Mouse (Mus musculus): ENCODE data around the gene Fsd1.

Fsd1 gene

DNA sequence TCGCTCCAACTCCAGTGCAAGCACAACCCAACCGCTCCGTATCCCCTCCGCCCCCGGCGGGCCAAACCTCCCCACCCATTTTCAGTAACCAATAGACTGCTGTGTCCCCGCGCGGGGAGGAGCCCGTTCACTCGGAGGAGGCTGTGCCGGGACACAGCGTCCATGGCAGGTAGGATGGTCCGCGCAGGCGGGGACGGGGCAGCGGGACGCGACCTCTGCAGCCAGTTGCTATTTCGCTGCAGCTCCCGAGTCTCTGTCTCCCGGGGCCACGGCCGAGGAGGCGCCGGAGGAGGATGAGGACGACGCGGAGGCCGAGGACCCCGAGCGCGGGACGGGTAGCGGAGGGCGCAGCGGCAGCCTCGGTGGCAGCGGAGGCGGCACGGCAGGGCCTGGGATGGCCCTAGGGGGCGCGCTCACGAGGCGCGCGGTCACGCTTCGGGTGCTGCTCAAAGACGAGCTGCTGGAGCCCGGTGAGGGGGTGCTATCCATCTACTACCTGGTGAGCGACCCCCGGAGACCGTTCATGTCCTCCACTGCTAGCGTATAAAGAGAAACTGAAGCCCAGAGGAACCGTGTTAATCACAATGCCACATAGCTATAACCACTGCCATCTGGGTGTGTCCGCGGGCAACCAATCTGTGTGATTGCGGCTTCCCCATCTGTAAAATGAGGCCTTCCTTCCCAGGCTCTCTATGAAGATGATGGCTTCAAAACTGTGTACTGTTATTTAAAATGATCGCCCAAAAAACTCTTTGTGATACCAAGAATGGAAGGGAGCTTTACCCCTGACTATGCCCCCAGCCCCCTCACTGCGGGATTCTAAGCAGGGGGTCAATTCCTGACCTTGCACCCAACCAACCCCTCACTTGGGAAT is 23.0 kb downstream of the Fsd1 start:
- peak; percentile 75 to 88 for DNase-seq (ENCODE audit: low spot score in 2 of 2)

DNA sequence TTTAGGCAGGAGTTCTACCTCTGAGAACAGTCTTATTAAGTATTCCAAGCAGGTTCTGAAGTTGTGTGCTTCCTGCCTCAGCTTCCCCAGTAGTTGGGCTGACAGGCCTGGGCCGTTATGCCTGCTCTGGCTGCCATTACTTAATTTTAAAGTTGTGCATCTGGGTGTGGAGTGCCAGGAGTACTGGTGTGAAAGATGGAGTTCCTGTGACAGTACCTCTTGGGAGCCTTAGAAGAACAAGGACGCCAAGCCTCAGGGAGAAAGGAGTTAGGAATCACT is 23.6 kb downstream of the Fsd1 start:
- DNase-seq (ENCODE audit: low spot score in 2 of 2): no peak

DNA sequence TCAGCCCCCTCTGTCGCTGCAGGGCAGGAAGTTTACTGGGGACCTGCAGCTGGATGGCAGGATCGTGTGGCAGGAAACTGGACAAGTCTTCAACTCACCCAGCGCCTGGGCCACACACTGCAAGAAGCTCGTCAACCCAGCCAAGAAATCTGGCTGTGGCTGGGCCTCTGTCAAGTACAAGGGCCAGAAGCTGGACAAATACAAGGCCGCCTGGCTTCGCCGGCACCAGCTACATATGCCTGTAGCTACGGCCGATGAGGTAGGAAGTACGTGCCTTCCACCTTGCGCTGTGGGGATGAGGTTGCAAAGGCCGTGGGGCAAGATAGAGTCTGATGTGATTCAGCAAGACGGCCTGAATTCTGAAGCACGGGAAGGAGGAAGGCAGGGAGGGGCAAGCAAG is 23.9 kb downstream of the Fsd1 start:
- no peak for DNase-seq (ENCODE audit: low spot score in 2 of 2)

DNA sequence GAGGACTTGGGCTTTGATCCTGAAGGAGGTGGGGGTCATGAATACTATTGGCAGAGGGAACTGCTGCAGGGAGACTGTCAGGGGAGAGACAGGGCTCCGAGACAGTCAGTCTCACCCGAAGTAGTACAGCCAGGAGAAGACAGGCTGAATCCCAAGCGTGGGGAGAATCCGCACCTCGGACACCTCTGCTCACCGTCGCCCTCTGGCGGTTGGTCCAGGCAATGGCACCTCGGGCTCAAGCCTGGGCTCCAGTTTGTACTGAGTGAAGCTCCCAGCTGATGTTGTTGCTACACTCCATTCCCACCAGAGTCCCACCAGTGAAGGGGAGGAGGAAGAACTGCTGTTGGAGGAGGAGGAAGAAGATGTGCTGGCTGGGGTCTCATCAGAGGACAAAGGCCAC is 24.4 kb downstream of the Fsd1 start:
- peak in 1 of 2 experiments; percentile 76 for DNase-seq (ENCODE audit: low spot score in 2 of 2)

DNA sequence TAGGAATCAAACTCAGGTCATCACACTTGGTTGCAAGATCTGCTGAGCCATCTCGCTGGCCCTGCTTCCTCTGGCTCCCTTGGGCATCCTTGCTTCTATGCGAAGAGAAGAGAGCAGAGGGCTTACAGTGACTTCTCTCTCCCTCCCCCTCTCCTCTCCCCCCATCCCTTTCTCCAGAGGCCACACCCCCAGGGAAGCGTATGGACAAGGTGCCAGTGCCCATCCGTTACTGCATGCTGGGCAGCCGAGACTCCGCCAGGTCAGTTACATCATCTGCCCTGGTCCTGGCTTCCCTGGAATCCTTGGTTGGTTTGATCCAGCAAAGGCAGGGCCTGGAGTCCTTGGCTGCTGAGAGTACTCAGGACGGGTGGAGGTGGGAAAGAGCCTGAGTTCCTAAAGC is 25.1 kb downstream of the Fsd1 start:
- DNase-seq (ENCODE audit: low spot score in 2 of 2): no peak

DNA sequence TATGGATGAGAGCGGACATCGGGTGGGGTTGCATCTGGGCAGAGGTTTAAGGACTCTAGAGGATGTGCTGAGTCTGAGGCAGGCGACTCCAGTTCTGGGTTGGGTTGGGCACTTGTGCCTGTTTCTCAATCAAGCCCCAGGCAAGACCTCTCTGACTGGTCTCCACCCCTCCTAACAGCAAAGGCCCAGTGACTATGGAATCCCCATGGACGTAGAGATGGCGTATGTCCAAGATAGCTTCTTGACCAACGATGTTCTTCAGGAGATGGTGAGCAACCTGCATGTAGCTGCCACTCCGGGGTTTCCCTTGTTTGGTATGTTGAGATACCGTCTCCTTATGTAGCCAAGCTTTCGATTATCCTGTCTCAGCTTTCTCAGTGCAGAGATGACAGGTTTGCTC is 29.0 kb downstream of the Fsd1 start:
- DNase-seq (ENCODE audit: low spot score in 2 of 2): no peak

DNA sequence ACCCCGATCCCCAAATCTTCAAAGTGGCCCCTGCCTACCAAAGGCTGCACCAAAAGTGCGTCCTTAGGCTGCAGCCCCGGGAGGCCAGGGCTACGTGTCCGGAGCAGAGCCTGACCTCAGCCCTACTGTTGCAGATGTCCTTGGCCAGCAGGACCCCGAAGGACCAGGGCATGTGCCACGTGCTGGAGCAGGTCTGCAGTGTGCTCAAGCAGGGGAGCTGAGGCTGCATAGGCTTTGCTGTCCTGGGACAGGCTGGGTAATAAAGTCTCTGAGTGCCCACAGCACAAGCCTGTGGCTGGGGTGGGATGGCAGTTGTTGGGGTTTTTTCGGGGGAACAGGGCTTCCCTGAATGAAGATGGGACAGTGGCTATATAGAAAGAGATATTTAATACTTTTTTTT is 30.1 kb downstream of the Fsd1 start:
- DNase-seq (ENCODE audit: low spot score in 2 of 2): no peak

DNA sequence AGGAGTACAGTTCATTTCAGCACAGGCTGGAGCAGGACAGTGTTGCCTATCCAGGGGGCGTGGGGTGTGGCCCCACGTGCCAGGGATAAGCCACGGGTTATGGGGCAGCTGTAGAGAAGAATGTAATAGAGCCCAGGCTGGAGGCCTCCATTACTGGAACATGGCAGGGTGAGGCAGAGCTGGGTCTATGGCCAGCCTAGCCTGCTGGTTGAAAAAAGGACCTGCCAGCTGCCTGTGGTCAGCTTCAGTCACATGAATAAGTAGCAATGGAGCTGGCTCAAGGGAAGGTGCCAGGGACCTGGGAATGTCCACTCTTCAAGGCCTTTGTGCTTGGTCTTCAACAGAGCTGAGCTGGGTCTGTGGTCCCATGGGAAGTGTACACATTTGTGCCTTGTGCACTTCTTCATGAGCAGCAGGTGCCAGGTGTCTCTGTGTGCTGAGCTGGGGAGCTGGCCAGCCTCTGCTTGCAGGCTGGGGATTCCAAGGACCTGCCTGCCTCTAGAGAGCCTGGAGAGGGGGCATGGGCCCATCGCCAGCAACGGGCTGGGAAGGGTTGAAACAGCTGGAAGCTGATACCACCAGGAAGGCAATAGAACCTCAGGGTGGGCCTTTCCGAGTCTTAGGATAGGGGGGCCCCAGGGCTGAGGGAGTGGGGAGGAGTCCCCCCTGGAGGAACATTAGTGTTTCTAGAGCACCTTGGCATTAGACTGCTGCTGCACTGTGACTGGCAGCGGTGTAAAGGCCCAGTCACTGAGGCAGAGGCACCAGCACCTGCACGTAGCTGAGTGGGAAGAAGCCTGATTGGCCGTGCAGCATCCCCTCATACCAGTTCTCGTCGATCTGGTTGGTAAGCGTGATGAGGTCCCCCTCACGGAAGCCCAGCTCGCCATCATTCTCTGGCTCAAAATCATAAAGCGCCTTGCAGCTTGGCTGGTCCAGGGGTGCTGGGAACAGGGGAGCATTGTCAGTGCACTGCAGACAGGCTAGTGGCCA is 30.8 kb downstream of the Fsd1 start:
- no peak for DNase-seq (ENCODE audit: low spot score in 2 of 2)

DNA sequence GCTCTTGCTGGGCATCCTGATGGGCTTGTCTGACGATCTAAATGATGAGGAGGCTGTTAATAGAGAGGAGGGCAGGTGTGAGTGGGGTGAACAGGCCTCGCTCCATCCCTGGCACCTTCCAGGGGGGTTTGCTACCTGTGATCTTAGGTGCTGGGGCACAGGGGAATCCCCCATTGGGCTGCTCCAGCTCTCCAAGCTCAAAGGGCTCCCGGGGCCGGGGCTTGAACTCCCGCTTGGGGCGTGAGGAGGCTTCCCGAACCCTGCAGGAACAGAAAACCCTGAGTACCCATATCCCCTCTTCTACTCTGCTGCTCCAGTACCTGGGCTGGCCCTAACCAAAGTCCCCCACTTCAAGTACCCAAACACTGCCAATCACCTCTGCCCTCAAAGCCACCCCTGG is 31.5 kb downstream of the Fsd1 start:
- no peak for DNase-seq (ENCODE audit: low spot score in 2 of 2)

DNA sequence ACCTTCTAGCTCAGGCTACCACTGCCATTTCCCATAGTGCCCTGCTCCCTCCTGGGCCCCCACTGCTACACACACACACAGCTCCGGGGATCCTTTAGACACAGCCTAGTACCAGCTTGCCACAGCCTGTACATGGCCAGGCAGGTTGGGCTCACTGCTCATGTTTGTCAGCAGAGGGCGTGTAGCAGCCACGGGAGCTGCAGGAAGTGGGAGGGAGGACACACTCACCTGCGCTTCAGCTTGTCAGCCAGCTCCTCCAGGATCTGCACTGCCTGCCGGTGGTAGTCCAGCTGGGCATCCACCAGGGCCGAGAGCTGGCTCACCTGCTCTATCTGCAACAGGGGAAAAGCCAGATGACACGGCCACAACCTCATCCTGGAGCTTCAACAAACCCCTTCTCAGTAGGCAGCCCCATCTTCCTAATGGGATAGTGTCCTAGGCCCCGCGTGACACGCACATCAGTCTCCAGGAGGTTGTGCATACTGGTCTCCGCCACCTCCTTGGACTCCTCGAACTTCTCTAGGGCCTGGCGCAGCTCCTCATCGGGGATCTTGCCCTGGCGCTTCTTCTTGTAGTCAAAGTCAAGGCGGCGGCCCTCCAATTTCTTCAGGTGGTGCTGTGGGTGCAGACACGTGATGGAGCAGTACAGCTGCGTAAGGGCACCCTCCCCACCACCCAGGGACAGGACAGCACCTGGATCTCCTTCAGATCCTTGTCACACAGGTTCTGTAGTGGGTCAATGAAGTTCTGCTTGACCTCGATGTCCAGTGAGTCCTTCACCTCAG is 32.2 kb downstream of the Fsd1 start:
- DNase-seq (ENCODE audit: low spot score in 2 of 2): peak in 1 of 2 experiments; percentile 73

DNA sequence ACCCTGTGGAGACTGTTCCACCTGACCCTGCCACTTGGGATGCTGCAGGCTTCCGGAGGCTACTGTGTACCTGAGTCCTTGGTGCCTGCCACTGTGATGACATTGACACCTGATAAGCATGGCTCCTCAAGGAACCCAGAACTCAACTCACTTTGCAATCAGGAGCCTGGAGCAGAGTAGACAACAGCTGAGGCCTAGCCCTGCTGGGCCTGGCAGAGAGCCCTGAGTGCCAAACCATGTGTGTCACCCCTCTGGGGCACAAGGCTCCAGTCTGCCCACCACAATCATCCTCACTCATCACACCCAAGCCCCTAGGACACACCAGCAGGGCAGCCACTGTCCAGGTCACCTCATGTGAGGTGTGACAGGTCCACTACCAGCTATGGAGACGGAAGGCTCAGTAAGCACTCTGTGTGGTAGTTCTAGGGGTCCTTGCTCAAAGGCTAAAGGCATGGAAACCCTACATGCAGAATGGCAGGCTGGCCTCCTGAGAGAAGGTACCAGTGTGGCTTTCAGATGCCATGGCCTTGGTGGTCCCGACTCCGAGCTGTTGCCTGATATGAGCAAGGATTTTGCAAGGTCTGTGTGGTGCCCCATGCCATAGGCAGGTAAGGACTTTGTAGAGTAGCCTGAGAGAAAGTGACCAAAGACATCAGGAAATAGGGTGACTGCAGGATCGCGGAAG is 34.2 kb downstream of the Fsd1 start:
- DNase-seq (ENCODE audit: low spot score in 2 of 2): no peak

DNA sequence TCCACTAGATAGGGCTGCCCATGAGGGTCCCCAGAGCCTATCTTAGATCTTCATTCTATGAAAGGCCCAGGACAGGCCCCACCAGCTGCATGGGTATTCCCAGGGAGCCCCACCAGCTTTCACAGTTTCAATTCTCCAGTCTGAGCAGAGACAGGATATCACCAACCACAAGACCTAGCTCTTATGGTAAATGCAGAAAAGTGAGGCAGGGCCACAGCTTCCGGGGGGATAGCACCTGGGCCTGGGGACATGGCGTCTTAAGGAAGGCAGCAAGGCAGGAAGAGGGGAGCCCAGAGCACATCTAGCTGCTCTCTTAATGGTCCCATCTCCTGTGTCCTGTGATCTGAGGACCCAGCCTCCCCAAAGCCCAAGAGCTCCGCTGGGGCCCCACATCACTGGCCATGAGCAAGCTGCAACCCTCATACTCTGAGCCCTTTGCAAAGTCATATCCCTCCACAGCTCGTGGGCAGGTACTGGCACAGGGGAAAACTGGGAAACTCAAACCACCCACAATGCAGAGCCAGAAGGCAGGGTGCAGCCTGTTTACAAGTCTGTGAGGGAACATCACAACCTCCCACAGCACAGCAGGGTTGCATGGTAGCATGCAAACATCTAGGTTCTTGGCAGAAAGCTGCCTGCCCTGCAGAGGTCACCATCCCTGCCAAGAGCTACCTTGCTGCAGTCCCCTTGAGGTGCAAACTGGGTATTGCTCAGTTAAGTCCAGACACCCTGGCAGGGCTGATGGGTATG is 35.0 kb downstream of the Fsd1 start:
- peak in 1 of 2 experiments; percentile 84 for DNase-seq (ENCODE audit: low spot score in 2 of 2)

DNA sequence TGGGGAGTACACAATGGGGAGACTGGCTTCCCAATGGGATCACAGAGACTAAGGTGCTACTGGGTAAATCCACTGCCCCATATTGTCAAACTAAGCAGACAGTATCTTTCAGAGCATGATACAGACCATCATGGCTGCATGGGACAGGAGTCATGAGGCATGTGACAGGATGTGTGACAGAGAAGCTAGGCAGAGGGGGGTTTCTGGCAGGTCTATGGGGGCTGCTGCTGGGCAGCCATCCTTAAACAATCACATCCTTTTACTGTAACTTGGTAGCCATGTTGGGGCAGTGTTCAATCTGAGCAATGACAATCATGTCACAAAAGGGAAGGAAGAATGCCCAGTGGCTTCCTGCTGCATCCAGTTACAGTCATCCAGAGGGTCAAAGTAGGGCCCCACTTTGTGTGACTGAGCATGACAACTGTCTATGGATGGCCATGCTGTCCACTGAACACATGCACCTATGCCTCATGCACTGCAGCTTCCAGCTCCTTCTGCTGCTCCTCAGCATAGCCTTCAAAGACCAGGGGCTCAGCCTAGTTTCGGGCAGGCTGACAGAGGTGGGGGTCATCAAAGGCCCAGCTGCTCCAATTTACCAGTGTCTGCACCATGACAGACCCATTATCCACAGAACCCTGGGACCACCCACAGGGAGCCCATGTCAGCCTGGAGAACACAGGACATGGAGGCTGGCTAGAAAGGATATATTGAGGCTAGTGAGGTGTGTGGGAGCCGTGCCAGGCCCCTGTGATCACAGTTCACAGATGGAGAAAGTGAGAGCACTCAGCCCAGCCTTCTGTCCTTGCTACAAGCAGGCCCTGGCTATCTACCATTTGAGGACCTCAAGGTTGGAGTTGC is 36.1 kb downstream of the Fsd1 start:
- DNase-seq (ENCODE audit: low spot score in 2 of 2): no peak

DNA sequence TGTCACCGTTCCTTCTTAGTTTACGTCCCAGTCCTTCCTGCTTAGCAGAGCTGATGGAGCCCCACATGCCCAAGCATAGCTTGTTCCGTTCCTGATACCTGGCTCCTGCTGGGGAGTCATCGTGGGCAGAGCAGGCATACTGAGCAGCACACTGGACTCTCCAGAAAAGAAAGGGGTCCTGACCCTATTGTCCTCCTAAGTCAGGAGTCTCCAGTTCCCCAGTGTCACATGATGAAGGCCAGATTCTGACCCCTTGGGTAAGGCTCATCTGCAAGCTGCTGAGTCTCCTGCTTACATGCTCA is 36.6 kb downstream of the Fsd1 start:
- DNase-seq (ENCODE audit: low spot score in 2 of 2): no peak

DNA sequence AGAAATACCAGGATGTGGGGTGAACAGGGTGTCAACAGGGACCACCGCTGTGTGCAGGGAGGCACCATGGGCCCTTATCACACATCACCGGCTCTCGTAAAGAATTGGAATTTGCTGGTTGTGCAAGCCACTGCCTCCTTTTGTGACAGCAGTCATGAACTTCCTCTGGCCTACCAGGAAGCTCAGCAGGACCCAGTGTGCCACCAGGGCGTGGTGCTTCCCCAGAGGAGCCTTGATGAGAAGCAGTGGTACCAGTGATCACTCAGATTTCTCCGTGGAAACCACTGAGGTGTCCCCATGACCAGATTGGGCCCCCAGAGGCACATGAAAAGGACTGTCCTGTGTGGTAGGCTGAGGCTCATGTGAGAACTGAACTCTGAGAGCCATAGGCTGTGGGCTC is 37.1 kb downstream of the Fsd1 start:
- no peak for DNase-seq (ENCODE audit: low spot score in 2 of 2)

DNA sequence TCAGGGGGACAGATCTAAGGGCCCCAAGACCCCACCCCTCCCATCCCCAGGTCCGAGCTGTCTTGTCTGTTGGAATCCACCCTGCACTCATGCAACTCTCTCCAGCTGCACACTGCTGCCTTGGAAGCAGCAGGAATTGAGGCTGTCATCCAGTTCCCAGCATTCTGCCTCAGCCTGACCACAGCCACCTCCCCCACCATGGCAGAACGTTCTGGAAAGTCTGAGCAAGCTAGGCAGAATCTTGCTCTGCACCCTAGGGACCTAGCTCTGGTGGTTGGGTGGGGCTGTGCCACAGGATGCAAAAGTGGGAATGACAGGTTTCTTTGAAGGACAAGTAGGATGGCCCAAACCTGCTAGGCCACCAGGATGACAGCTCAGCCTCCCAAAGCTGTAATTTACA is 38.2 kb downstream of the Fsd1 start:
- no peak for DNase-seq (ENCODE audit: low spot score in 2 of 2)

DNA sequence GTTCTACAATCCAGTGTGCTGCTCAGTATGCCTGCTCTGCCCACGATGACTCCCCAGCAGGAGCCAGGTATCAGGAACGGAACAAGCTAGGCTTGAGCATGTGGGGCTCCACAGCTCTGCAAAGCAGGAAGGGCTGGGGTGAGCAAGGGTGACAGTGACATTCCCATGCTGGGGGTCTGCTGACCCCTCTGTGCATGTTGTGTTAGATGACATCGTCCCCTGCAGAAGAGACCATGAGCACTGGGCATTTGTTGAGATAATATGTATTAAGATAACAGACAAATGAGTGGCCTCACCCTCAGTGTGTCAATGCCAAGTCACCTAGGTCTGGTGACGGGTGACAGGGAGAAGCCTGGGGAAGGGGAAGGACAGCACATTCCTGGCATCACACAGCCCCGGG is 38.6 kb downstream of the Fsd1 start:
- DNase-seq (ENCODE audit: low spot score in 2 of 2): no peak

DNA sequence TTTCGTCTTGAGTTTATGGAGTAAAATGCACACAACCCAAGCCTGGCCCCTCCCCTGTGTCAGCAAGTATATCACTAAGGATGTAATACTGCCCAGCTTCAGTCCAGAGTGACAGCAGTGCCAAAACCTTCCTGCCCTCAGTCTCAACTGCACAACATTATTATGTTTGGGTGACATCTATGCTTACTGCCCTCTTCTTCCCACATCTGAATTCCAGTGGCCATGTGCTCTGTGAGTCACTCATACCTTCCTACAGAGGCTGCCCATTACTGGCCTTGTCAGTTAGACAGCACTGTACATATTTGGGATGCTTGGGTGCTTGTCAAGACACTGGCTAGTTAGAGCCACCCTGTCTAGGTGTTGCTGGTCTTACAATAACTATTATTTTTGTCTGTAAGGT is 40.0 kb downstream of the Fsd1 start:
- no peak for DNase-seq (ENCODE audit: low spot score in 2 of 2)

DNA sequence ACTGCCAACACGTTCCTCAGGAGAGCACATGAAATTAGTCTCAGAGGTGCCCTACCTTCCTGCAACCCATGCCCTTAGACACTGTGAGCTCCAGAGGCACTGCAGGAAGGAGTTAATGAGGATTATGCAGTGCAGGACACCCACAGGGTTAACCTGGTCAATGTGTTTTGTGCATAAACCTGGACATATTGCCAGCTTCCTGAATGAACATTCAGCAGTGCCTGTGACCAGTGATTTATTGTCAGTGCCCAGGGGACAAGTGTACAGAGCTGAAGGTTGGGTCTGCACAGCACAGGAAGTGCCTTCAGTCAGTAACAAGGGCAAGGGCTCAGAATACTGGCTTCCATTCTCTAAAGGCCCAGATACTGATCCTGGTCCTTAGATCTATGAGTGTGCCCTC is 40.6 kb downstream of the Fsd1 start:
- DNase-seq (ENCODE audit: low spot score in 2 of 2): no peak

DNA sequence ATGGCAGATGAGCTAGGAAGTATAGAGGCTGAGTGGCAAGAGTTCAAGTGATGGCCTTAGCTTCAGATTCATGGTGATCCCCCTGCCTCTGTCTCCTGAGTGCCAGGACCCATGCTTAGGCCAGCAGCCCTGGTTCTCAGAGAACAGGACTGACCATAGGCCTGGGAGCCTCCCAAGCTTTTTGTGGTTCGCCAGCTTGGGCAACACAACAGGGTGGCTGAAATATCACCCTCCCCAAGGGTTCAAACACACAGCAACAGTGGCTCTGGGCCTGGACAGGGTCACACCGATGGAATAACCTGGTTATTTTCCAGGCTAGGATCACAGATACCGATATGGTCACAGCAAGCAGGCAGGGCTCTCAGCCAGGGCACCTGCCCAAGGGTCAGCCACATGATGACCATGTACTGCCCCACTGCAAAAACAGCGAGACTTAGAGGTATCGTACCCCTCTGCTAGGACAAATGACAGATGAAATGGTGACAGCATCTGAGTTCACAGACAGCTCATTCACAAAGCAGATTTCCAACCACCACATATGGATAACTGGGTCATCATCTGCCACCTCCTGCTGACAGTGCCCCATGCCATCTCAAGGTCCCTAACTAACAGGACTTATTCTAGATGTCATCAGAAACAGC is 41.6 kb downstream of the Fsd1 start:
- DNase-seq (ENCODE audit: low spot score in 2 of 2): no peak
